ENCODE assay signal across 14 mouse cellular contexts in genomic region chr12:16877679-16878078, GRCm38 (mm10). TPM values are rescaled to one million over a fixed set of nuclear protein-coding genes. Genes with fewer than 3 reads are reported as not detected.
DNase-seq lines count a peak whose midpoint lies in the region; ATAC-seq and TF ChIP-seq lines count a peak whose summit lies in the region.
"Had no signal": no experiment of that assay in that cellular context is flagged by ENCODE, and none has a peak within 500 bp of the region (broad histone marks: within the 10 kb centered on the region; RNA-seq: fewer than 3 reads in every experiment).

No protein-coding gene starts in this region.

- no peak for DNase-seq in kidney, postnatal 4 days
- peak; percentile 33 for DNase-seq in lung, postnatal 0 days (ENCODE audit: low spot score)
- DNase-seq in lung, postnatal 4 days = no peak
- DNase-seq in stomach, postnatal 0 days (ENCODE audit: low spot score) = no peak
- no peak for DNase-seq in forebrain, embryonic 11.5 days (ENCODE audit: low spot score)
- DNase-seq: layer of hippocampus, postnatal 36 days; retina, postnatal 1 day had no signal

- H3K9ac ChIP-seq in kidney, embryonic 15.5 days = no peak overlapping the region
- H3K9ac ChIP-seq in lung, postnatal 0 days (replicated peaks; ENCODE audit: low read depth) = no peak overlapping the region
- H3K9ac ChIP-seq in intestine, embryonic 15.5 days = no peak overlapping the region
- H3K9ac ChIP-seq in stomach, postnatal 0 days (ENCODE audit: low read length) = no peak overlapping the region
- no peak overlapping the region for H3K9ac ChIP-seq in forebrain, embryonic 11.5 days (ENCODE audit: low read length)
- H3K9ac ChIP-seq: embryonic facial prominence, embryonic 12.5 days; liver, embryonic 14.5 days had no signal

- H3K9me3 ChIP-seq in kidney, embryonic 15.5 days (replicated peaks) = no peaks in the 10 kb centered on the region
- no peaks in the 10 kb centered on the region for H3K9me3 ChIP-seq in lung, postnatal 0 days (ENCODE audit: low read length)
- no peaks in the 10 kb centered on the region for H3K9me3 ChIP-seq in intestine, embryonic 15.5 days
- no peaks in the 10 kb centered on the region for H3K9me3 ChIP-seq in stomach, postnatal 0 days (ENCODE audit: control insufficient read depth, low read length)
- H3K9me3 ChIP-seq in forebrain, embryonic 11.5 days (ENCODE audit: control insufficient read depth, low read length) = no peaks in the 10 kb centered on the region
- H3K9me3 ChIP-seq: embryonic facial prominence, embryonic 12.5 days; forebrain, embryonic 10.5 days; midbrain, embryonic 10.5 days had no signal

- H3K4me1 ChIP-seq in kidney, embryonic 15.5 days = peaks cover 30% of the 10 kb centered on the region
- H3K4me1 ChIP-seq in lung, postnatal 0 days (ENCODE audit: insufficient read depth, low read depth, low read length) = peaks cover 43% of the 10 kb centered on the region
- H3K4me1 ChIP-seq in intestine, embryonic 15.5 days (replicated peaks) = peaks cover 36% of the 10 kb centered on the region
- peaks cover 17% of the 10 kb centered on the region for H3K4me1 ChIP-seq in stomach, postnatal 0 days (replicated peaks; ENCODE audit: control insufficient read depth, insufficient read depth)
- H3K4me1 ChIP-seq in forebrain, embryonic 11.5 days (replicated peaks; ENCODE audit: control insufficient read depth, insufficient read depth, low read length) = no peaks in the 10 kb centered on the region; the same call in 1 of the 2 replicates
- H3K4me1 ChIP-seq: embryonic facial prominence, embryonic 12.5 days had no signal

- H3K27ac ChIP-seq in kidney, embryonic 15.5 days = peak overlapping the region; percentile 61; the same call in 1 of the 2 replicates
- peak overlapping the region; percentile 44 for H3K27ac ChIP-seq in lung, postnatal 0 days (ENCODE audit: low read length)
- H3K27ac ChIP-seq in intestine, embryonic 15.5 days = 0 out of 2 replicates have a peak overlapping the region, but pooled peaks have one; percentile 42
- peak overlapping the region; percentile 58; the same call in 1 of the 2 replicates for H3K27ac ChIP-seq in stomach, postnatal 0 days (replicated peaks)
- no peak overlapping the region for H3K27ac ChIP-seq in forebrain, embryonic 11.5 days (ENCODE audit: low read depth, low read length)
- H3K27ac ChIP-seq: embryonic facial prominence, embryonic 12.5 days; liver, embryonic 14.5 days had no signal

- no peaks in the 10 kb centered on the region for H3K27me3 ChIP-seq in kidney, embryonic 15.5 days
- H3K27me3 ChIP-seq in lung, postnatal 0 days (replicated peaks; ENCODE audit: insufficient read depth, low read length) = no peaks in the 10 kb centered on the region
- H3K27me3 ChIP-seq in intestine, embryonic 15.5 days (replicated peaks) = no peaks in the 10 kb centered on the region
- H3K27me3 ChIP-seq in stomach, postnatal 0 days (ENCODE audit: control insufficient read depth, insufficient read depth, low read length) = no peaks in the 10 kb centered on the region
- H3K27me3 ChIP-seq in forebrain, embryonic 11.5 days (ENCODE audit: control insufficient read depth, insufficient read depth, low read length) = no peaks in the 10 kb centered on the region
- H3K27me3 ChIP-seq: embryonic facial prominence, embryonic 12.5 days had no signal

- H3K4me2 ChIP-seq in kidney, embryonic 15.5 days = no peak overlapping the region
- H3K4me2 ChIP-seq in lung, postnatal 0 days (replicated peaks; ENCODE audit: low read depth, low read length) = no peak overlapping the region
- no peak overlapping the region for H3K4me2 ChIP-seq in intestine, embryonic 15.5 days (replicated peaks)
- H3K4me2 ChIP-seq in stomach, postnatal 0 days (replicated peaks; ENCODE audit: low read depth) = no peak overlapping the region
- no peak overlapping the region for H3K4me2 ChIP-seq in forebrain, embryonic 11.5 days (ENCODE audit: low read depth, low read length, severe bottlenecking)
- H3K4me2 ChIP-seq: embryonic facial prominence, embryonic 12.5 days had no signal

- 57% methylated on average over 1 of the region's 1 CpGs for WGBS in kidney, embryonic 15.5 days
- WGBS in lung, postnatal 0 days = 8% methylated on average over 1 of the region's 1 CpGs
- WGBS in intestine, embryonic 15.5 days = 19% methylated on average over 1 of the region's 1 CpGs
- WGBS in stomach, postnatal 0 days = 33% methylated on average over 1 of the region's 1 CpGs
- WGBS in forebrain, embryonic 11.5 days = 52% methylated on average over 1 of the region's 1 CpGs

- H3K4me3 ChIP-seq in kidney, embryonic 15.5 days (replicated peaks) = no peak overlapping the region
- H3K4me3 ChIP-seq in lung, postnatal 0 days (ENCODE audit: low read depth, low read length) = no peak overlapping the region
- H3K4me3 ChIP-seq in intestine, embryonic 15.5 days (replicated peaks) = no peak overlapping the region
- H3K4me3 ChIP-seq in stomach, postnatal 0 days (ENCODE audit: low read depth, low read length) = no peak overlapping the region
- no peak overlapping the region for H3K4me3 ChIP-seq in forebrain, embryonic 11.5 days (ENCODE audit: low read depth, low read length)
- H3K4me3 ChIP-seq: embryonic facial prominence, embryonic 12.5 days; forebrain, embryonic 10.5 days; midbrain, embryonic 10.5 days; myocyte had no signal

- 0 out of 2 replicates have a peak, but pooled peaks have one; percentile 7 for TF ChIP-seq EP300 in lung, postnatal 0 days (IDR thresholded peaks at IDR 0.05)
- no peak for TF ChIP-seq EP300 in stomach, postnatal 0 days (optimal IDR thresholded peaks at IDR 0.05)

- H3K36me3 ChIP-seq in kidney, embryonic 15.5 days = no peaks in the 10 kb centered on the region
- no peaks in the 10 kb centered on the region for H3K36me3 ChIP-seq in lung, postnatal 0 days (ENCODE audit: insufficient read depth, low read length)
- H3K36me3 ChIP-seq in intestine, embryonic 15.5 days = no peaks in the 10 kb centered on the region
- no peaks in the 10 kb centered on the region for H3K36me3 ChIP-seq in stomach, postnatal 0 days (ENCODE audit: control insufficient read depth, insufficient read depth, low read length)
- H3K36me3 ChIP-seq in forebrain, embryonic 11.5 days (ENCODE audit: control insufficient read depth, insufficient read depth, low read length) = no peaks in the 10 kb centered on the region
- H3K36me3 ChIP-seq: embryonic facial prominence, embryonic 12.5 days; forebrain, embryonic 10.5 days; midbrain, embryonic 10.5 days had no signal

- TF ChIP-seq CTCF in lung, postnatal 0 days (IDR thresholded peaks at IDR 0.05) = no peak
- TF ChIP-seq CTCF in stomach, postnatal 0 days (IDR thresholded peaks at IDR 0.05; ENCODE audit: low read depth) = no peak

- no peak for ATAC-seq in kidney, embryonic 15.5 days (replicated peaks; ENCODE audit: low FRiP score)
- no peak for ATAC-seq in lung, postnatal 0 days
- no peak for ATAC-seq in intestine, embryonic 15.5 days
- no peak for ATAC-seq in stomach, postnatal 0 days (ENCODE audit: low FRiP score, low TSS enrichment)
- no peak for ATAC-seq in forebrain, embryonic 11.5 days (replicated peaks; ENCODE audit: low FRiP score)

RNA-seq across cellular contexts. Expression of gene Rock2, which starts 17.0 kb away (rescaled TPM):
- 15.8 and 16.6 TPM in 2 replicates for polyA plus RNA-seq in kidney, embryonic 15.5 days (2015; fragmentation: Nextera tagmentation; extraction: Ambion mirVana)
- 18.2 and 22.9 TPM in 2 replicates for polyA plus RNA-seq in lung, postnatal 0 days (2015; fragmentation: Nextera tagmentation; extraction: Ambion mirVana)
- polyA plus RNA-seq in intestine, embryonic 15.5 days (2015; fragmentation: Nextera tagmentation; extraction: Ambion mirVana) = 17.9 and 19.7 TPM in 2 replicates
- polyA plus RNA-seq in stomach, postnatal 0 days (2015; fragmentation: Nextera tagmentation; extraction: Ambion mirVana) = 12.1 and 13.3 TPM in 2 replicates
- polyA plus RNA-seq in forebrain, embryonic 11.5 days (2014; fragmentation: Nextera tagmentation; extraction: Ambion mirVana) = 15.8 and 17.9 TPM in 2 replicates
